Mouse (Mus musculus) midbrain, embryonic 16.5 days (tissue): ENCODE measurements around the gene Zfp574. TPM values are rescaled to one million over a fixed set of nuclear protein-coding genes. Genes with fewer than 3 reads are reported as not detected.
A peak's percentile ranks its signal among the peaks of the same experiment; 100 is the strongest.

Experiments
- ATAC-seq: fragments of 200-750 bp; cut with Nextera tagmentation; 2 replicates; pipeline ENCODE4 v1.8.0; 2017; ENCODE audit warnings: moderate TSS enrichment
- H3K27ac ChIP-seq: fragments of 300-500 bp; sonication (generic); 2 replicates; pipeline ENCODE4 v1.5.1; 2014; ENCODE audit warnings: mild to moderate bottlenecking, low read length, mixed read lengths
- H3K27me3 ChIP-seq: fragments of 300-500 bp; sonication (generic); 2 replicates; pipeline ENCODE4 v1.6.1; 2014; ENCODE audit warnings: low read depth, low read length, mixed read lengths; ENCODE audit not compliant: control insufficient read depth, insufficient read depth
- H3K36me3 ChIP-seq: fragments of 300-500 bp; sonication (generic); 2 replicates; pipeline ENCODE4 v1.6.1; 2014; ENCODE audit warnings: mild to moderate bottlenecking, low read length, moderate library complexity, mixed read lengths; ENCODE audit not compliant: control insufficient read depth, insufficient read depth
- H3K4me1 ChIP-seq: fragments of 300-500 bp; sonication (generic); 2 replicates; pipeline ENCODE4 v1.6.1; 2014; ENCODE audit warnings: mild to moderate bottlenecking, low read length, mixed read lengths; ENCODE audit not compliant: control insufficient read depth, insufficient read depth
- H3K4me2 ChIP-seq: fragments of 300-500 bp; sonication (generic); 2 replicates; pipeline ENCODE4 v1.6.1; 2014; ENCODE audit warnings: mild to moderate bottlenecking, low read length, mixed read lengths
- H3K4me3 ChIP-seq: fragments of 300-500 bp; sonication (generic); 2 replicates; pipeline ENCODE4 v1.5.1; 2014; ENCODE audit warnings: low read depth, mild to moderate bottlenecking, low read length, moderate library complexity, mixed read lengths
- H3K9ac ChIP-seq: fragments of 300-500 bp; sonication (generic); 2 replicates; pipeline ENCODE4 v1.6.1; 2014; ENCODE audit warnings: low read depth, low read length, mixed read lengths
- H3K9me3 ChIP-seq: fragments of 300-500 bp; sonication (generic); replicated peaks from 2 replicates; pipeline ENCODE4 v1.6.1; 2014; ENCODE audit warnings: mild to moderate bottlenecking, low read length, mixed read lengths; ENCODE audit not compliant: control insufficient read depth, poor library complexity, severe bottlenecking
- WGBS: fragments of 180-500 bp; shearing (Covaris S2); extraction: QIAGEN DNeasy Blood & Tissue Kit; methylation state at CpG from one replicate; pipeline ENCODE4 v1.1.7; 2014; 5-methylcytosine and 5-hydroxymethylcytosine counted together
- polyA plus RNA-seq: library from polyadenylated mRNA; unstranded; fragments of >200 nt; fragmentation: Nextera tagmentation; extraction: Ambion mirVana; gene quantifications from 2 replicates; pipeline ENCODE4 v1.2.1, GENCODE M21; 2015

The Zfp574 gene
- polyA plus RNA-seq, 1 experiment from 2014 or later, result 33.7 TPM

DNA sequence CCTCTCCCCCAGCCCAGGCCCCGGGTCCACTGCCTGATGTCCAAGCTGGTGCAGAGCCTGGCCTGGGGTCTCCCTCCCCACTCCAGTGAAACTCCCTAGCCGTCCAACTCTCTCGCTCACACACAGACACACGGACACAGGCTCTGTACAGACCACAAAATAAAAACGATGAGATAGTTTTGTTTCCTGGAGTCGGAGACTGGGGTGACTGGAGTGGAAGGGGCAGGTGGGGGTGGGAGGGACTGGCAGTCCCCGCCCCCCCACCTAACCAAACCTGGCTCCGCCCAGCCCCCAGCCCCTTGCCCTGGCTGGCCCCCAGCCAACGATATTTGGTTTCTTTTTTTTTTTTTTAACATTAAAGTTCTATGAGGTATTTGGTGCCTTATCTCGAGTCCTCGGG is 16.6 kb downstream of the Zfp574 start:
- Histone ChIP-seq H3K4me1 (no peaks in the 10 kb centered on the region), H3K27ac (no peak overlapping the region), H3K36me3 (peaks cover 7% of the 10 kb centered on the region; the same call in 1 of the 2 replicates), H3K4me3 (no peak overlapping the region), H3K9ac (0 out of 2 replicates have a peak overlapping the region, but pooled peaks have one; percentile 10), H3K4me2 (no peak overlapping the region), H3K27me3 (no peaks in the 10 kb centered on the region), H3K9me3 (no peaks in the 10 kb centered on the region)
- WGBS, result 34% methylated on average over 11 of the region's 11 CpGs
- no peak for ATAC-seq

DNA sequence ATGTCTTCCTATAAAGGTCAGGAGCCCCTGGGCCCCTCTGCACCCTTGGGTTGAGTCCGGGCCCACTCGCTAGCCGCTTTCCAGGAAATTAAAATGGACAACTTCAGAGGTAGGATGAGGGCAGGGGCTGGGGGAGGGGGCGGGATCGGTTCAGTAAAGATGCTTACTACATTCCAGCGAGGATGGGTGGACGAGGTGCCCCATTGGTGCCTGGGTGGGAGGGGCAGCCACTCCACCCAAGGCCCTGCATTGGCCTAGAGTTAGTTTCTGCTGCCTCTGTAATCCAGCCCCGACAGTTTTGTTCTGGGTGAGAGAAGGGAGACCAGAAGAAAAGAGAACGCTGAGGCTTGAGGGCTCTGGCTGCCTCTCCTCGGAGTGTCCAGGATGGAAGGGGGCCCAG is 17.5 kb downstream of the Zfp574 start:
- no peak overlapping the region for H3K4me3 ChIP-seq
- no peak for ATAC-seq
- H3K27ac ChIP-seq, result no peak overlapping the region
- H3K36me3 ChIP-seq, result peaks cover 4% of the 10 kb centered on the region; the same call in 1 of the 2 replicates
- H3K9ac ChIP-seq, result no peak overlapping the region
- no peaks in the 10 kb centered on the region for H3K4me1 ChIP-seq
- H3K27me3 ChIP-seq, result no peaks in the 10 kb centered on the region
- 20% methylated on average over 10 of the region's 10 CpGs for WGBS
- no peak overlapping the region for H3K4me2 ChIP-seq
- no peaks in the 10 kb centered on the region for H3K9me3 ChIP-seq

DNA sequence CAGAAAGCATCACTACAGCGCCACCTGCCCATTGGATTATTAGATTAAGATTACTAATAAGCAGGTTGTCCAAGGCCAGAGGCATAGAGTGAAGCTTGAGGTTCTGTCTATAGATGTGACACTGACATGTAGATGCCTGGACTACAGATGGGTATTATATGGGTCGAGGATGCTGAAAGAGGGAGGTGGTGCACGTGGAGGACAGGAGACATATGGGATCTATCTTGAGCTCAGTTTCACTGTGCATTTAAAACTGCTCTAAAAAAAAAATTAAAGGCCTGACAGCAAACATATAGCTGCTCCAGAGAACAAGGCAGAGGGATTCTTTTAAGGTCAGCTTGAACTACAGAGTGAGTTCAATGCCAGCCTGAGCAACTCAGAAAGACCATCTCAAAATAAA is 25.8 kb downstream of the Zfp574 start:
- no peak overlapping the region for H3K4me3 ChIP-seq
- no peak for ATAC-seq
- 74% methylated on average over 3 of the region's 3 CpGs for WGBS
- no peak overlapping the region for H3K4me2 ChIP-seq
- no peak overlapping the region for H3K9ac ChIP-seq
- H3K36me3 ChIP-seq, result peaks cover 7% of the 10 kb centered on the region
- H3K4me1 ChIP-seq, result no peaks in the 10 kb centered on the region
- H3K27ac ChIP-seq, result no peak overlapping the region
- H3K27me3 ChIP-seq, result no peaks in the 10 kb centered on the region
- H3K9me3 ChIP-seq, result no peaks in the 10 kb centered on the region

DNA sequence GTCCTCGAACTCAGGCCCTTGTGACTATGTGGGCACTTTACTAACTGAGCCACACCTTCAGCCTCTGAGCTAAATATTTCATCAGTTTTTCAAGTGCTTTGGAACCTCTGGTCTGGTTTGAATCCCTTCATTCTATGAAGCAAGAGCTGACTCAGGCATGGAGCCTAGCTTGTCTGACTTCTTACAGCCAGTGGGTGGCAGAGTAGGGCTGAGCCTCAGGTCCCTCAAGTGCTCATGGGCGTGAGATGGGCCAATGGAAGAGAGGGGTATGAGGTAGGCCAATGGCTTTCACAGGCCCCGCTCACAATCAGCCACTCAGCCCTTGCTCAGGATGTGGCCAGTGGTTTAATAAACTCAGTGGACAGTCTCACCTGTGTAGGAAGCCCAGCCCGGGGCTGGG is 27.2 kb downstream of the Zfp574 start:
- ATAC-seq, result no peak
- no peaks in the 10 kb centered on the region for H3K4me1 ChIP-seq
- no peaks in the 10 kb centered on the region for H3K27me3 ChIP-seq
- whole genome bisulfite sequencing, result 50% methylated on average over 4 of the region's 4 CpGs
- H3K9me3 ChIP-seq, result no peaks in the 10 kb centered on the region
- H3K4me3 ChIP-seq, result no peak overlapping the region
- H3K36me3 ChIP-seq, result peaks cover 7% of the 10 kb centered on the region
- H3K27ac ChIP-seq, result no peak overlapping the region
- H3K9ac ChIP-seq, result no peak overlapping the region
- H3K4me2 ChIP-seq, result no peak overlapping the region

DNA sequence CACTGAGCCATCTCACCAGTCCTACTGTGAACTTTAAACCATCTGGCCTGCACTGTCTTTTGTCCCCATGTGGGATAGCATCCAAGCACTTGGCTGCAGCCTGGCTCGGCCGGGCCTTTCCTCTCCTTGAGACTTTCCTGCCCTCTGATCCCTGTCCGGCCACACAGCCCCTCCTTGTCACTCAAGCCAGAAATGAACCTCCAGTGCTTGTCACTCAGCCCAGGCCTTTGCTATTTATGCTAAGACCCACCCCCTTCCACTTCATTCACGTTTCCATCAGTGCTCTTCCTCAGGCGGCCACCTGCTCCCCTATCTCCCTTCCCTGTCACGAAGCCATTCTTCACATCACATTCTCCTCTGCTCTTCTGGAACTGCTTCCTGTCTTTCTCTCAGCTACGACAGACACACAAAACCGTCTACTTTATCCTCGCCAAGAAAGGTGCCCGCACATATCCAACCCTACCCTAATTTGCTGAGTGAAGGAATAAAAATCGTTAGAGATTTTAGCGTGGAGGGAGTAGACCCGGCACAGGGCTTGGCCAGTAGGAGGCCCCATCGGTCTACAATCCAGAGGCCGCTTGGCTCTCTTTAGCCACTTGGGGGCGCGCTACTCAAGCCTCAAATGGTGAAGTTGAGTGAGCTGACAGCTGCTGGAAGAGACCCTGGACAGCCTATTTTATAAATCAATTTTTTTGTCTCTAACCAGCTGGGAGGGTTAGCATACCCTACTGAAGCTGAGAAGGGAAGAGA is 33.2 kb downstream of the Zfp574 start:
- Histone ChIP-seq H3K27ac (peak overlapping the region; percentile 62), H3K4me1 (no peaks in the 10 kb centered on the region), H3K4me2 (no peak overlapping the region), H3K36me3 (no peaks in the 10 kb centered on the region), H3K9me3 (no peaks in the 10 kb centered on the region), H3K4me3 (no peak overlapping the region), H3K9ac (peak overlapping the region; percentile 6; the same call in 1 of the 2 replicates), H3K27me3 (no peaks in the 10 kb centered on the region)
- 13% methylated on average over 17 of the region's 17 CpGs for WGBS
- peak; percentile 65 for ATAC-seq

DNA sequence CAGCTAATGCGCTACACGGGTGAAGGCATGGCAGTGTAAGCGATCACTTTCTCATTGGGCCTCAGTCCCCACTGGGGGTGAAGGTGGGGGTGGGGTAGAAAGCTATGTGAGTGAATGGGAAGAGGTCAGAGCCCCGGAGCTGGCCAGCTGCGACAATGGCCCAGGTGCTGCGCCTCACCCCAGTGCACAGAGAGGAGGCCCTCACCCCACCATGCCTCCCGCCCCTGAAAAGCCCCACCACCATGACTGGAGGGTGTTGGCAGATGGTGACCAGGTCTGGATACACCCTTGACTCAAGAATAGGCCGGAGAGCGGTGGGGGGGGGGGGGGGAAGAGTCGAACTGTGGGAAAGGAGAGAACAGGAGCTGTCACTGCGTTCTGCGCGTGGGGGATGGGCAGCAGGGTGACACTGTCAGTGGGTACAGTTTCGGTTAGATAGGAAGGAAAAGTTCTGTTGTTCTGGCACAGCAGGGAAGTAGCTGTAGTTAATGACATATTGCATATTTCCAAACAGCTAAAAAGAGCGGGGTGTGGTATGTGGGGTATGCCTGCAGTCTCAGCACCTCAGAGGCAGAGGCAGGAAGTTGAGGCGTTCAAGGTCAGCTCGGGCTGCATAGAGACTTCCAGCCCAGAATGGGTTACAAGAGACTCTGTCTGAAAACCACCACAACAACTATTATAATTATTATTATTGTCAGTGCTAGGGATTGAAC is 34.6 kb downstream of the Zfp574 start:
- H3K27me3 ChIP-seq, result no peaks in the 10 kb centered on the region
- H3K9ac ChIP-seq, result no peak overlapping the region
- H3K9me3 ChIP-seq, result no peaks in the 10 kb centered on the region
- H3K4me2 ChIP-seq, result no peak overlapping the region
- H3K4me1 ChIP-seq, result no peaks in the 10 kb centered on the region
- no peak overlapping the region for H3K27ac ChIP-seq
- no peak overlapping the region for H3K4me3 ChIP-seq
- H3K36me3 ChIP-seq, result 0 out of 2 replicates have a peak, but pooled peaks cover under 1% of the 10 kb centered on the region
- WGBS, result 49% methylated on average over 14 of the region's 17 CpGs
- no peak for ATAC-seq

DNA sequence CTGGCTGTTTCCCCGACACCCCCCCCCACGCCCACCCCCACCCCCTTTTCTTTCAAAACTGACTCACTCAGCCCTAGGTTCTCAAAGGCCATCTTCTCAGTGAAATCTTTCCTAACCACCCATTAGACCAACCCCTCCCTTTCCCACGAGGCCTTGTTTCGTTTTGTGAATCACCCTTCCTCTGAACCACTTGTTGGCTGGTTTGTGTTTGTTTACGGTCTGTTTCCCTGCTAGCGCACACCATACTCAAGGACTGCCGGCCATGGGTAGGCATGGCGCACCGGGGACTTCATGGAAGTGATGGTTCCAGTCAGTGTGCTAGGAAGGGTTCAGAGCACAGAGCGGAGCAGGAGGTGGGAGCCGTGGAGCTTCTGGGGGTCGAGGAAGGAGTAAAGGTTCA is 37.0 kb downstream of the Zfp574 start:
- Histone ChIP-seq H3K9me3 (no peaks in the 10 kb centered on the region), H3K9ac (no peak overlapping the region), H3K36me3 (peaks cover 7% of the 10 kb centered on the region; the same call in 1 of the 2 replicates), H3K4me2 (no peak overlapping the region), H3K4me1 (no peaks in the 10 kb centered on the region), H3K27ac (no peak overlapping the region), H3K4me3 (no peak overlapping the region), H3K27me3 (no peaks in the 10 kb centered on the region)
- ATAC-seq, result no peak
- 79% methylated on average over 12 of the region's 12 CpGs for WGBS

DNA sequence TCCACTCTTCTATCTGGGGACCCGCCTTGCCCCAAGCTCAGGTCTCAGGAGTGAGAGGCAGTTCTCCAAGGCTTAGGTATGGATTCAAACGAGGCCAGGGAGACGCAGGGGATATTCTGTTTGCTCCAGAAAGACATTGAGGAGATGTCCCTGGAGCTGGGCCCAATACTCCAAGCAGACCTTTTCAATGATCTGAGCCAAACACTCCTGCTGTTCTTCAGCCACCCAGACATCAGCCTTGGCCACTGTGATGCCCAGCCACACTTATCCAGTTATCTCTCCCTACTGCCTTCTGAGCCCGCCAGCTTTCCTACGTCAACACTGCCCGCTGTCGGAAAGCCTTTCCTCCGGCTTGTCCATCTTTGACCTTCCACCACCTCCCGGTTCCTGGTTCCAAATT is 38.0 kb downstream of the Zfp574 start:
- no peak for ATAC-seq
- no peaks in the 10 kb centered on the region for H3K9me3 ChIP-seq
- no peak overlapping the region for H3K27ac ChIP-seq
- no peak overlapping the region for H3K4me2 ChIP-seq
- no peak overlapping the region for H3K9ac ChIP-seq
- WGBS, result 89% methylated on average over 9 of the region's 9 CpGs
- peaks cover 15% of the 10 kb centered on the region for H3K36me3 ChIP-seq
- no peaks in the 10 kb centered on the region for H3K27me3 ChIP-seq
- no peaks in the 10 kb centered on the region for H3K4me1 ChIP-seq
- no peak overlapping the region for H3K4me3 ChIP-seq
